Mouse (Mus musculus): ENCODE measurements around the gene Ptges2.

DNA sequence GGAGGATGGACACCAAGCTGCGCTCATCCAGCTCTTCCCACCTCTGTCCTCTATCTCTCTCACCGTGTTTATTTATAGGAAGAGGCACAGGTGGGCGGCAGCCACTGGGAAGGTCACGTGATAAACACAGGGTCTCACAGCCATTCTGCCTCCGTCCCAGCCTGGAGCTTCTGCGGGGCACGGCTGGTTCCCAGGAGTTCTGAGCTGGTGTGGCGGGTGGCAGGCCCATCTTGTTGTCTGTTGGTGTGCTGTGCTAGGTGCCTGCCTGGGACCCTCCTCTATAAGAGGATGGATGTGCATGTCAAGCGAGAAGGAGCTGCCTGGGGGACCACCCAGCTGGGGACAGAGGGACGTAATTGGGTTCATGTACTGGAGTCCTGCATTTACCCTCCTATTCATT, 37.3 kb upstream of the Ptges2 start:
- no peak for TF ChIP-seq CTCF (IDR thresholded peaks at IDR 0.05; ENCODE audit: control insufficient read depth, insufficient read depth, insufficient read length)
- TF ChIP-seq MYOG (IDR thresholded peaks at IDR 0.05; ENCODE audit: control insufficient read depth, extremely low read depth, insufficient read length), result no peak
- TF ChIP-seq FOSL1 (IDR thresholded peaks at IDR 0.05; ENCODE audit: insufficient read depth, low read length, poor library complexity, severe bottlenecking), result no peak
- no peak for TF ChIP-seq MAX (IDR thresholded peaks at IDR 0.05)
- no peak for TF ChIP-seq USF1 (IDR thresholded peaks at IDR 0.05; ENCODE audit: low read depth)
